Mouse (Mus musculus) intestine, embryonic 15.5 days (tissue): ENCODE data around the gene Pex7. TPM values are rescaled to one million over a fixed set of nuclear protein-coding genes. Genes with fewer than 3 reads are reported as not detected.

Experiments used
- ATAC-seq: fragments of 200-750 bp; cut with Nextera tagmentation; 2 replicates; pipeline ENCODE4 v1.8.0; 2017; ENCODE audit warnings: moderate TSS enrichment, moderate library complexity
- H3K27ac ChIP-seq: fragments of 300-500 bp; sonication (generic); 2 replicates; pipeline ENCODE4 v1.5.1; 2015; ENCODE audit warnings: mild to moderate bottlenecking, inconsistent platforms
- H3K27me3 ChIP-seq: fragments of 300-500 bp; sonication (generic); replicated peaks from 2 replicates; pipeline ENCODE4 v1.6.1; 2015; ENCODE audit warnings: inconsistent platforms
- H3K36me3 ChIP-seq: fragments of 300-500 bp; sonication (generic); 2 replicates; pipeline ENCODE4 v1.6.1; 2015; ENCODE audit warnings: inconsistent platforms
- H3K4me1 ChIP-seq: fragments of 300-500 bp; sonication (generic); replicated peaks from 2 replicates; pipeline ENCODE4 v1.6.1; 2015; ENCODE audit warnings: inconsistent platforms
- H3K4me2 ChIP-seq: fragments of 300-500 bp; sonication (generic); replicated peaks from 2 replicates; pipeline ENCODE4 v1.6.1; 2015; ENCODE audit warnings: mild to moderate bottlenecking, inconsistent platforms
- H3K4me3 ChIP-seq: fragments of 300-500 bp; sonication (generic); replicated peaks from 2 replicates; pipeline ENCODE4 v1.5.1; 2015; ENCODE audit warnings: inconsistent platforms
- H3K9ac ChIP-seq: fragments of 300-500 bp; sonication (generic); 2 replicates; pipeline ENCODE4 v1.6.1; 2015; ENCODE audit warnings: inconsistent platforms
- H3K9me3 ChIP-seq: fragments of 300-500 bp; sonication (generic); 2 replicates; pipeline ENCODE4 v1.6.1; 2016; ENCODE audit warnings: inconsistent platforms
- WGBS: fragments of 180-500 bp; shearing (Covaris S2); methylation state at CpG from one replicate; pipeline ENCODE4 v1.1.7; 2015; 5-methylcytosine and 5-hydroxymethylcytosine counted together
- polyA plus RNA-seq: library from polyadenylated mRNA; unstranded; fragments of >200 nt; fragmentation: Nextera tagmentation; extraction: Ambion mirVana; gene quantifications from 2 replicates; pipeline ENCODE4 v1.2.1, GENCODE M21; 2015

Gene Pex7
- polyA plus RNA-seq, 1 experiment from 2014 or later, result 50.3 TPM

DNA sequence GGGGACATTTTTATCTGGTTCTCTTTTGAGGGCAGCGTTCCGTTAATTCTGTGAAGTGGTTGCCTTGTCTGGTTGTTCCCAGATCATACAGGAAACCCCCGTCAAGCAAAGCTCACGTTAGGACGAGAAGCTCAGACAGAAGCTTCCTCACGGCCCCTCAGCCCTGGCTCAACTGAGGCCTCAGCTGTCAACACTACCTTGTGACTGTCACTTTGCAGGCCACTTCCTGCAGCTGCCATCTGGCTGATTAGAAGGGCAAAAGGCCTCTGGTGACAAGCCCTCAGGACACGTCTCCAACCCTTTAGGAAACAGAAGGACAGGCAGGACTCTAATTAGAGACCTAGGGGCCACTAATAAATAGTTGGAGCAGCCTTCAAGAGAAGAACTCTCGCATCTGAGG, 92.1 kb downstream of the Pex7 start:
- Histone ChIP-seq H3K4me2 (no peak overlapping the region), H3K9ac (no peak overlapping the region), H3K36me3 (no peaks in the 10 kb centered on the region), H3K4me1 (no peaks in the 10 kb centered on the region), H3K4me3 (no peak overlapping the region), H3K27ac (no peak overlapping the region), H3K27me3 (no peaks in the 10 kb centered on the region), H3K9me3 (no peaks in the 10 kb centered on the region)
- ATAC-seq, result no peak
- WGBS, result 38% methylated on average over 8 of the region's 8 CpGs

DNA sequence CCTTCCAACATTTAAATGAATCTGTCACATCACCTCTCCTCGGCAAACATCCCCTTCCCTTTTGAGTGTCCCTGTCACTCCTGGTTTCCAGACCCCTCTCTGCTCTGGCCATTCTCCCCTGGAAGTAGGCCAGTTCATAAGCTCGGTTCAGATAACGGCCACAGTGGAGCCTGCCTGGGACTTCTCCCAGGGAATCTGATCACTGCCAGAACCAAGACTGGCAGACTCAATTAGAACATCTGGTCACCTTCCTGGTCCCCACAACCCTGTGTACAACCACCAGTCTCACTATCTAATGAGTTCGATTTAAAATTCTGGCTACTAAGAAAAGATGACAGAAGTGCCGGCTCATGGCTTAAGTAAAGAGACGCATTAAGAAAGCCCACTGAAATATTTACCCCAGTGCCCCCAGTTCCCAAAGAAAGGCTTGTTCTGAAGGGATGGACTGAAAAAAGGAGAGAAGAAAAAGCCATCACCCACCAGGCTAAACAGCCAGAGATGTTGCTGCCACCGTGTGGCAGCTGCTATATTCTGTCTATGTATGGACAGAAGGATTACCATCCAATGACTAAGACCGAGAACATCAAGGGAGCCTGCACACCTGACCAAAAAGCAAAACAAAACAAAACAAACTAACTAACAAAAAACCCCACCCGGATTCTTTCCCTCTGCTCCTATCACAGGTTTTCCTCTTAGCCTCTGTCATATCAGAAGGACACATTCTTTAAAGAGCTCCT, 95.9 kb downstream of the Pex7 start:
- no peaks in the 10 kb centered on the region for H3K9me3 ChIP-seq
- no peak overlapping the region for H3K4me3 ChIP-seq
- no peak overlapping the region for H3K4me2 ChIP-seq
- 57% methylated on average over 9 of the region's 9 CpGs for WGBS
- no peaks in the 10 kb centered on the region for H3K36me3 ChIP-seq
- no peak overlapping the region for H3K27ac ChIP-seq
- no peaks in the 10 kb centered on the region for H3K4me1 ChIP-seq
- ATAC-seq, result no peak
- H3K9ac ChIP-seq, result no peak overlapping the region
- H3K27me3 ChIP-seq, result no peaks in the 10 kb centered on the region

DNA sequence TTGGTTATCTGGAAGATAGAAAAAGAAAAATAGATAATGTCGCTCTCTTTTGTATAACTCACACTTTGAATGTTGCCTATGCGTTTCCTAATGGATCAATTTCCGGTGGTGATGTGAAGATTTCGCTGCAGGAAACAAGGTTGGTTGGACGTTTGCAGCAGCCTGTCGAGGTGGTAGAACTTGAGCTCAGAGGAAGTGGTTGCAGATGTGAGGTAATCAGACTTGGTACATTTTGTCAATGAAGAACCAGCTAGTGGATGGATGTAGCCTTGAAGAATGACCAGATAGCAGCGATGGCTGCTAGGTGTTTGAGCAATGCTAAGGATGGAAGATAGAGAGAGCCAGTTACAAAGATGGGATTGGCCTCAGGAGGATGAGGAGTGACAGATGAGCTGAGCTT, 102.7 kb downstream of the Pex7 start:
- no peak overlapping the region for H3K4me3 ChIP-seq
- no peaks in the 10 kb centered on the region for H3K4me1 ChIP-seq
- no peaks in the 10 kb centered on the region for H3K9me3 ChIP-seq
- H3K27ac ChIP-seq, result no peak overlapping the region
- H3K36me3 ChIP-seq, result no peaks in the 10 kb centered on the region
- H3K4me2 ChIP-seq, result no peak overlapping the region
- no peak for ATAC-seq
- no peak overlapping the region for H3K9ac ChIP-seq
- WGBS, result 90% methylated on average over 7 of the region's 7 CpGs
- H3K27me3 ChIP-seq, result no peaks in the 10 kb centered on the region

Other genes starting within 250 kb of the Pex7 start
- 0.09 and 0.20 TPM in 2 replicates for gene Il20ra, start 195.1 kb downstream of the Pex7 start, polyA plus RNA-seq
- 0.52 and 0.77 TPM in 2 replicates for gene Slc35d3, start 56.2 kb downstream of the Pex7 start, polyA plus RNA-seq
- gene Map3k5, start 26.8 kb upstream of the Pex7 start, polyA plus RNA-seq, result 1.9 and 2.4 TPM in 2 replicates
- gene Map7, start 240.8 kb upstream of the Pex7 start, polyA plus RNA-seq, result 36.6 and 37.5 TPM in 2 replicates